Mouse (Mus musculus): ENCODE data around the gene Yap1.

GRCm38 (mm10) chr9:7958025-7958593 lies 46.3 kb downstream of the Yap1 start:
- no peak for TF ChIP-seq CTCF (IDR thresholded peaks at IDR 0.05; ENCODE audit: low read depth, low read length)
- TF ChIP-seq POLR2A (IDR thresholded peaks at IDR 0.05; ENCODE audit: borderline replicate concordance, low read depth, low read length) = no peak
